Mouse (Mus musculus): ENCODE results near the gene Panx3. TPM values are rescaled to one million over a fixed set of nuclear protein-coding genes. Genes with fewer than 3 reads are reported as not detected.
A peak's percentile ranks its signal among the peaks of the same experiment; 100 is the strongest.

The Panx3 gene
- polyA plus RNA-seq, 1 experiment from 2014 or later: 0.47 TPM

DNA sequence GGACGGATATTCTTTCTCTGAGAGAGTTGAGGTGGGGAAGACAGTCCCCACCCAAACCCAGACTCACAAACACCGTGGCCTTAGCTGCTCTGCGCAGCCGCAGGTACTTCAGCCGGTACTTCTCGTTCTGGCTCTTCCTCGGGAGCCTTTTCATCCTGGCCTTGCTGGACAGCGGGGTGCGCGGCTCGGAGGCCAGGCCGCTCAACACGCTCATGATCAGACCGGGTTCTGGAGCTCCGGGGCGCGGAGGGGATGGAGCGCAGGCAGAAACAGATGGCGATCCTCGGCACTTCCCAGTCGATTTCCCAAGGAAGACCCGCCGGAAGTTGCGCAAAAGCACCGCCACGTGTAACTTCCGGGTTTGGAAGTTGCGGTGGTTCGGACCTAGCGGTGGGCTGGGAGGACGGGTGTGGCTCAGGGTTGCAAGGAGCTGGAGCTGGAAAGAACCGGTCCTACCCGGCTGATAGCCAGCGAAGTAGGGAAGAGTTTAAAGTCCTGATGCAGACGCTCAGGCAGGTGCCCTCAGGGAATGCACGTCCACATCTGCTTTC is 12.0 kb downstream of the Panx3 start, which contains the start of gene Tbrg1:
TSS of gene Tbrg1 (minus strand) at position 382 of the 551 bp plus-strand sequence.
- H3K4me1 ChIP-seq (replicated peaks): peaks cover 12% of the 10 kb centered on the region
- WGBS: under 1% methylated on average over 36 of the region's 36 CpGs
- H3K27me3 ChIP-seq: 0 out of 2 replicates have a peak, but pooled peaks cover 5% of the 10 kb centered on the region
- peak within 1 kb of the TSS; percentile 86 for H3K9ac ChIP-seq
- ATAC-seq (ENCODE audit: low FRiP score): peak; percentile 93
- H3K27ac ChIP-seq: peak within 1 kb of the TSS; percentile 69
- H3K4me3 ChIP-seq: peak within 1 kb of the TSS; percentile 83
- peak within 1 kb of the TSS; percentile 87 for H3K4me2 ChIP-seq
- no peaks in the 10 kb centered on the region for H3K9me3 ChIP-seq
- peaks cover 24% of the 10 kb centered on the region for H3K36me3 ChIP-seq

DNA sequence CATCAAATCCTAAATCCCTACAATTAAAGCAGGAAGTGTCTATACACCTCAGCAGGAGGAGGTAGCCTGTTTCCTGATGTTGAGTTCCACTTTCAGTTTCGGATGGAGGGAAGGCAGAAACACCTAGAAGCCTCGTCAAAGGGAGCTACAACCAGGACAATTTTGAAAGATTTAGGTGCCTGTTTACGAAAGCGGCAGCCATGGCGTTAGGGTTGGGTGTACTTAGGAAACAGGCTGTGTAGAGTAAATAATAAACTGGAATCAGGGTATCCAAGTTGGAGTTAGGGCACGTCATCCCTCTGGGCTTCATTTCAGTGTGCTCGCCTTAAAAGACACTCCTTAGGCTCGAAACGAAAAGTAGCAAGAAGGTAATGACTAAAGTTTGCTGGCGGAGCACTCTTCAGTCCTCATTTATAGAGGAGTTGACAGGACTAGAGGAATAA is 12.6 kb downstream of the Panx3 start:
- Histone ChIP-seq H3K27me3 (0 out of 2 replicates have a peak, but pooled peaks cover 4% of the 10 kb centered on the region), H3K36me3 (peaks cover 27% of the 10 kb centered on the region), H3K4me3 (peak overlapping the region; percentile 83), H3K4me1 (replicated peaks) (peaks cover 12% of the 10 kb centered on the region), H3K9ac (peak overlapping the region; percentile 86), H3K9me3 (no peaks in the 10 kb centered on the region), H3K27ac (0 out of 2 replicates have a peak overlapping the region, but pooled peaks have one; percentile 69), H3K4me2 (peak overlapping the region; percentile 87)
- WGBS: 2% methylated on average over 10 of the region's 10 CpGs
- ATAC-seq (ENCODE audit: low FRiP score): peak; percentile 17; the same call in 1 of the 2 replicates

GRCm38 (mm10) chr9:37655961-37656360 is 13.1 kb downstream of the Panx3 start:
- H3K27me3 ChIP-seq: no peaks in the 10 kb centered on the region
- no peaks in the 10 kb centered on the region for H3K9me3 ChIP-seq
- 76% methylated on average over 8 of the region's 8 CpGs for WGBS
- H3K4me3 ChIP-seq: peak overlapping the region; percentile 83
- H3K9ac ChIP-seq: peak overlapping the region; percentile 86; the same call in 1 of the 2 replicates
- H3K27ac ChIP-seq: no peak overlapping the region
- peaks cover 32% of the 10 kb centered on the region for H3K36me3 ChIP-seq
- peaks cover 12% of the 10 kb centered on the region for H3K4me1 ChIP-seq (replicated peaks)
- ATAC-seq (ENCODE audit: low FRiP score): no peak
- H3K4me2 ChIP-seq: peak overlapping the region; percentile 87

- no peak overlapping the region for H3K4me2 ChIP-seq
- H3K36me3 ChIP-seq: peaks cover 53% of the 10 kb centered on the region
- no peaks in the 10 kb centered on the region for H3K9me3 ChIP-seq
- no peak for ATAC-seq (ENCODE audit: low FRiP score)
- no peak overlapping the region for H3K27ac ChIP-seq
- H3K4me3 ChIP-seq: no peak overlapping the region
- no peak overlapping the region for H3K9ac ChIP-seq
- 92% methylated on average over 5 of the region's 5 CpGs for WGBS
- H3K27me3 ChIP-seq: no peaks in the 10 kb centered on the region
- peaks cover 12% of the 10 kb centered on the region for H3K4me1 ChIP-seq (replicated peaks)
These were observed 15.2 kb downstream of the Panx3 start for GRCm38 (mm10) chr9:37653836-37654235.

GRCm38 (mm10) chr9:37650639-37651038 is 18.4 kb downstream of the Panx3 start:
- Histone ChIP-seq H3K27ac (no peak overlapping the region), H3K4me2 (no peak overlapping the region), H3K9me3 (no peaks in the 10 kb centered on the region), H3K4me3 (no peak overlapping the region), H3K27me3 (no peaks in the 10 kb centered on the region), H3K36me3 (peaks cover 79% of the 10 kb centered on the region), H3K9ac (no peak overlapping the region), H3K4me1 (replicated peaks) (no peaks in the 10 kb centered on the region)
- ATAC-seq (ENCODE audit: low FRiP score): no peak
- 95% methylated on average over 5 of the region's 5 CpGs for WGBS

DNA sequence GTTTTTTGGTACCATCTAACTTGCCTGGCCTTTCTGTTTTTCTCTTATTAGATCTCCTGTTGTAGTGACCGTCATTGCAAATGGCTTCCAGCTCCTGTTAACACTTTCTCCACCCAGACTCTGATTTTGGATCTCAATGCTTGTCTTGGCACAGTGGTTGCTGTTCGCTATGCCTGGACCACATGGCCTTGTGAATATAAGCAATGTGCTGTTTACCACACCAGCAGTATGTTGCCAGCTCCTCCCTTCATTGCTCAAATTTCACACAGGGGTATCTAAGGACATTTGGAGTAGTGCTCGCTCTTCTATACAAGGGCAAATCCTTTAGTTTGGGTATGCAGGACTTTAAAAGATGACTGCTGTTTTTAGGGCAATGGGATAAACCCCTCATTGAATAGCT is 22.8 kb downstream of the Panx3 start:
- no peak overlapping the region for H3K4me3 ChIP-seq
- H3K4me1 ChIP-seq (replicated peaks): no peaks in the 10 kb centered on the region
- no peak overlapping the region for H3K9ac ChIP-seq
- H3K4me2 ChIP-seq: no peak overlapping the region
- 90% methylated on average over 3 of the region's 3 CpGs for WGBS
- H3K27ac ChIP-seq: no peak overlapping the region
- no peak for ATAC-seq (ENCODE audit: low FRiP score)
- no peaks in the 10 kb centered on the region for H3K9me3 ChIP-seq
- H3K36me3 ChIP-seq: peaks cover 50% of the 10 kb centered on the region
- no peaks in the 10 kb centered on the region for H3K27me3 ChIP-seq

DNA sequence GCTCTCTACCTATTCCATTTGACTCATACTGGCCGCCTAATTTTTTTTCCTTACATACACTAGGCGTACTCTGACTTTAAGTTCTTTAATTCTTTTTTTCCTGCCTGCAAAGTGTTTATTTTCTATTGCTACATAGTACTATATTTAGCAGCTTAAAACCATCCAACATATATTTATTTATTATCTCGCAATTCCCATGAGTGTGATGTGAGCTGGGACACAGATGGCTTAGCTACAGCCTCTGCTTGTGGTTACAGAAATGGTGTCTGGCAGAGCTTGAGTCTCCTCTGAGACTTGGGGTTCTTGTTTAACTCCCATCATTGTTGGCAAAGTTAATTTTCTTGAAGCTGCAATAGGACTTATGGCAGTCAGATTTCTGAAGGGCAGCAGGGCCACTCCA is 30.3 kb downstream of the Panx3 start:
- Histone ChIP-seq H3K9me3 (no peaks in the 10 kb centered on the region), H3K4me3 (no peak overlapping the region), H3K9ac (no peak overlapping the region), H3K4me2 (no peak overlapping the region), H3K36me3 (no peaks in the 10 kb centered on the region), H3K4me1 (replicated peaks) (no peaks in the 10 kb centered on the region), H3K27me3 (no peaks in the 10 kb centered on the region), H3K27ac (no peak overlapping the region)
- no peak for ATAC-seq (ENCODE audit: low FRiP score)
- WGBS: 89% methylated on average over 3 of the region's 3 CpGs

DNA sequence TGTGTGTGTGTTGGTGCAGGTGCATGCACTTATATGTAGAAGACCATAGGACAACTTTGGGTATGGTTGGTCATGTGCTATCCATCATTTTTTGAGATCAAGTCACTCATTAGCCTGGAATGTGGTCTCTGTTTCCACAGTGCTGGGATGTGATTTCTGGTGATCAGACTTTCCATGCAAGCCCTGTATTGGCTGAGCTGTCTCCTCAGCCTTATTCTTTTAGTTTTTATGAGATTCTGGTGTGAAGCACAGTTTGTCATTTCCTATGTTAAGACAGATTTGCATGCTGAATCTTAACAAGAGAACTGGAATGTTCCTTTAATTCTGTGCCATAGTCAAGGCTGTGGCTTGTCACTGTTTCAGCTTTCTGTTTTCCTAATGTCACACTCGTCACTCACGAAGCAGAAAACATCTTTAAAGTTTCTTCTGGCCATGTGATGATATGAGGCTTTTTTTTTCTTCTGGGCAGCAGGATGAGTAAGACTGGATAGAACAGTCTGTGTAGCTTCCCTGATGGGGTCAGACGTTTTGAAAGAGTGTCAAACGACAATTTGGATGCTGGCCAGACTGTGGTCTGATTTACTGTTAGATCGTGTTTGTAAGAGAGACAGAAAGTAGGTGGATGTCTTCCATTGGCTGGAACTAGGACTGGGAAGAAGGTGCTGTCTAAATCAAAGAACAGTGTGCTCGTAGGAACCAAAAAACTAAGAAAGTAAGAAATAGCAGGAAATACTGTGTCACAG is 32.1 kb downstream of the Panx3 start:
- Histone ChIP-seq H3K9me3 (no peaks in the 10 kb centered on the region), H3K4me1 (replicated peaks) (no peaks in the 10 kb centered on the region), H3K4me2 (no peak overlapping the region), H3K4me3 (no peak overlapping the region), H3K36me3 (no peaks in the 10 kb centered on the region), H3K9ac (no peak overlapping the region), H3K27me3 (no peaks in the 10 kb centered on the region), H3K27ac (no peak overlapping the region)
- WGBS: 60% methylated on average over 6 of the region's 6 CpGs
- peak; percentile 43; the same call in 1 of the 2 replicates for ATAC-seq (ENCODE audit: low FRiP score)

GRCm38 (mm10) chr9:37636335-37636734 is 32.7 kb downstream of the Panx3 start:
- Histone ChIP-seq H3K9ac (no peak overlapping the region), H3K36me3 (no peaks in the 10 kb centered on the region), H3K27me3 (no peaks in the 10 kb centered on the region), H3K4me3 (no peak overlapping the region), H3K27ac (no peak overlapping the region), H3K4me1 (replicated peaks) (no peaks in the 10 kb centered on the region), H3K4me2 (no peak overlapping the region), H3K9me3 (no peaks in the 10 kb centered on the region)
- WGBS: 19% methylated on average over 7 of the region's 7 CpGs
- ATAC-seq (ENCODE audit: low FRiP score): no peak

GRCm38 (mm10) chr9:37634269-37634668 is 34.8 kb downstream of the Panx3 start:
- 93% methylated on average over 3 of the region's 3 CpGs for WGBS
- no peaks in the 10 kb centered on the region for H3K27me3 ChIP-seq
- H3K4me1 ChIP-seq (replicated peaks): no peaks in the 10 kb centered on the region
- H3K4me3 ChIP-seq: no peak overlapping the region
- H3K9ac ChIP-seq: no peak overlapping the region
- H3K4me2 ChIP-seq: no peak overlapping the region
- no peaks in the 10 kb centered on the region for H3K36me3 ChIP-seq
- ATAC-seq (ENCODE audit: low FRiP score): no peak
- no peaks in the 10 kb centered on the region for H3K9me3 ChIP-seq
- no peak overlapping the region for H3K27ac ChIP-seq

DNA sequence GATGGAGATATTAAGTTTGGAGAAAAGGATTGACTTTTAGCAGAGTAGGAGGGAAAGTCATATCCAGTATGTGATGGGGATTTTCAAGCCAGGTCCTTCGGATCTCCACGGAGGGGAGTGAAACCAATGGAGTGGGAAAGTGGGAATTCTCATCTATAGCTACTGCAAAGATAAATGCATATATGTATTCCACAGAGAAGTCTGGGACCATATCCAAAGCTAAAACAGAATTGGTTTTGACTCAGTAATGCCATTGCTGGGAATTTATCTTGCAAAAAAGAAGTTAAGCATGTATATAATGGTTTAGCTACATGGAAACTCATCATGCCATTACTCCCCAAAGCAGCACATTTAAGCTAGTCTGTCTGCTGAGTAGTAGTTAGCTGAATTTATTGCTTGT is 36.7 kb downstream of the Panx3 start:
- H3K4me2 ChIP-seq: no peak overlapping the region
- H3K9ac ChIP-seq: no peak overlapping the region
- H3K4me3 ChIP-seq: no peak overlapping the region
- 93% methylated on average over 2 of the region's 2 CpGs for WGBS
- ATAC-seq (ENCODE audit: low FRiP score): no peak
- H3K27ac ChIP-seq: no peak overlapping the region
- no peaks in the 10 kb centered on the region for H3K9me3 ChIP-seq
- H3K27me3 ChIP-seq: no peaks in the 10 kb centered on the region
- H3K36me3 ChIP-seq: no peaks in the 10 kb centered on the region
- H3K4me1 ChIP-seq (replicated peaks): no peaks in the 10 kb centered on the region

DNA sequence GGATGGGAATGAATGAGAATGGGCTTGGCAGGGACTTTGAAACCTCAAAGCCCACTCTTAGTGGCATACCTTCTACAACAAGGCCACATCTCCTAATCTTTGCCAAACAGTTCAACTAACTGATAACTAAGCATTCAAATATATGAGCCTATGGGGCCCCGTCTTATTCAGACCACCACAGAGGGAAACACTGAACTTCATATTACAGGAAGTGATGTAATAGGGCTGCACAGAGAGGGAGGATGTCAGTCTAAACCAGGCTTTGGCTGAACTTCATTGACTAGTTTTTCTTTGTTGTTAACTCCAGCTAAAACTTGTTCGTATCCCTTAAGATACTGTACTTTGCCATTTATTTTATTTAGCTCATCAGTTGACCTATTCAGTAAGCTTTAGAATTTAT is 39.1 kb downstream of the Panx3 start:
- Histone ChIP-seq H3K4me3 (no peak overlapping the region), H3K4me2 (no peak overlapping the region), H3K9me3 (no peaks in the 10 kb centered on the region), H3K36me3 (no peaks in the 10 kb centered on the region), H3K27ac (no peak overlapping the region), H3K27me3 (no peaks in the 10 kb centered on the region), H3K9ac (no peak overlapping the region), H3K4me1 (replicated peaks) (peaks cover 19% of the 10 kb centered on the region)
- no peak for ATAC-seq (ENCODE audit: low FRiP score)
- 94% methylated on average over 2 of the region's 2 CpGs for WGBS

DNA sequence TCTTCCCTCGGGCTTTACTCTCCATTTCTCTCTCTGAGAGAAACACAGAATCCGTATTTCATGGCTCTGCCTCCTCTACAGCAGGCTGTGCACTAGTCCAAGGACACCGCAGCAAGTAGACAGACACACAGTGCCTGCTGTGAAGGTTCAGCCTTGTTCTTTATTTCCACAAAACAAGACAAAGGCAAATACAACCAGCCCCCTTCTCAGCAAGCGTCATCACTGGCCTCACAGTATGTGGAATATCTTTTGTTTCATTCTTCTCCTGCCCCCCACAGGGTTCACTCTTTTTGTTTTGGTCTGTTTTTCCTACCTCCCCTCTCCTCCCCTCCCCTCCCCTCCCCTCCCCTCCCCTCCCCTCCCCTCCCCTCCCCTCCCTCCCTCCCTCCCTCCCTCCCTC is 40.5 kb downstream of the Panx3 start:
- peak overlapping the region; percentile 35; the same call in 1 of the 2 replicates for H3K27ac ChIP-seq
- H3K36me3 ChIP-seq: no peaks in the 10 kb centered on the region
- no peak for ATAC-seq (ENCODE audit: low FRiP score)
- H3K9ac ChIP-seq: no peak overlapping the region
- no peaks in the 10 kb centered on the region for H3K9me3 ChIP-seq
- H3K4me3 ChIP-seq: no peak overlapping the region
- H3K27me3 ChIP-seq: no peaks in the 10 kb centered on the region
- no peak overlapping the region for H3K4me2 ChIP-seq
- WGBS: 33% methylated on average over 4 of the region's 4 CpGs
- H3K4me1 ChIP-seq (replicated peaks): peaks cover 29% of the 10 kb centered on the region

Measured in hindbrain, embryonic 13.5 days (tissue).